Mouse (Mus musculus): ENCODE data around the gene Myom1.

Gene Myom1

DNA sequence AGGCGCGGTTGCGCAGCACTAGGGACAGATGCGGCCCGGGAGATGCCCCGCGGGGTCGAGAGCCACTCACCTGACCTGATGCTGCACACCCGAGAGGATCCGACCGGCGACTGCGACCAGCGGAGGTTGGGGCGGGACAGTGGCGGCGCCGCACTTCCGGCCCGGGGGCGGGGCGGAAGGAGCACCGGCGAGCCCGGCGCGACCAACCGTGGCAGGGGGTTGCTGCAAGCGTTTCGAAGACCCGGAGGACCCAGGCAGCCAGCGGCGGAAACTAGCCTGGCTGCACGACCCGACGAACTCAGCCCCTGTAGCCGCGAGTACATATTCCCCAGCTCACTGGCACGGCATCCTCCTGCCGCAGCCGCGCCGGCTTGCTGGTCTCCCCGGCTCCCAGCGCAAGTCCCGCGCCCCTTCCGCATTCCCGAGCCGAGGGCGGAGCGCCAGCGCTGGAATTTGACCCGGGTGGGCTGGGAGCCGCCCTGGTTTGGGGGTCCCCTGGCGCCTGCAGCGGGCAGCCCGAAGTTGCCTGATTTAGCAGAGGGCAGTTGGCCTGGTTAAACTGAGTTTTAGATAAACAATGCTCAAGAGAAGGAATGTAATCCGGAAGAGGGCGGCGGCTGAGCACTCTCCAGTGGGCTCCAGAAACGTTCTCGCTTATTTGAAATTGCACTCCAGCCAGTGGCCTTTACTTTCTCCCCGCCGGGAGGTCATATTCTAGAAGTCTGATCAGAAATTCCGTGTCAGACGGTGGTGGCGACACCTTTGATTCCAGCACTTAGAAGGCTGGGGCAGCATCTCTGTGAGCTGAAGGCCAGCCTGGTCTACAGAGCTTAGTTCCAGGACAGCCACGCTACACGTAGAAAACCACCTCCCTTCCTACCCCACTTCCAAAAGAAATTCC, 11.8 kb upstream of the Myom1 start:
- in situ Hi-C loops (cut with MboI, MseI), result no loop called here

GRCm38 (mm10) chr17:70991706-70992625, 10.5 kb upstream of the Myom1 start:
- in situ Hi-C loops (cut with MboI, MseI), result no loop called here

- in situ Hi-C loops (cut with MboI, MseI), result no loop called here
Measured at GRCm38 (mm10) chr17:70992662-70993061, 9.8 kb upstream of the Myom1 start.

GRCm38 (mm10) chr17:70993385-70993807, 9.0 kb upstream of the Myom1 start:
- in situ Hi-C loops (cut with MboI, MseI), result no loop called here

GRCm38 (mm10) chr17:70994671-70995070, 7.8 kb upstream of the Myom1 start:
- in situ Hi-C loops (cut with MboI, MseI), result no loop called here

GRCm38 (mm10) chr17:70995551-70995950, 6.9 kb upstream of the Myom1 start:
- in situ Hi-C loops (cut with MboI, MseI), result no loop called here

GRCm38 (mm10) chr17:70997836-70998235, 4.6 kb upstream of the Myom1 start:
- in situ Hi-C loops (cut with MboI, MseI), result no loop called here

DNA sequence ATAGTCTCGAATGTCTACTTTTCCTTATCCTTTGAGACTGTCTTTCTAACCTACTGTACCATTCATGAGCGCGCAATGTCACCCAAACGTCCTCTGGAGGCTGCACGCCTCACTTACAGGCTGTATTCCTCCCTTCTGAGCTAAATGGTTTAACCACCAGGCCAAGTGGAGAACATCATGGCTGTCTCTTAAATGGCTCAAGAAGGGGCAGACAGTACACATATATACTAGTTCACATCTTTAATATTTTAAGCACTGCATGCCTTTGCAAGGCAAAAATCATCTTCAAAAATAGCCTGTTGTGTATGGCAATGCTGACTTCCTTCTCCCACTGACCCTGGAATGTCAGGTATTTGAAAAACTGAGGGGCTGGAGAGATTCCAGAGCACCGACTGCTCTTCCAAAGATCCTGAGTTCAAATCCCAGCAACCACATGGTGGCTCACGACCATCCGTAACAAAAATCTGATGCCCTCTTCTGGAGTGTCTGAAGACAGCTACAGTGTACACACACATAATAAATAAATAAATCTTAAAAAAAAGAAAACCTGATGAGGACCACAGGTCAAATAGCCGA, 3.9 kb upstream of the Myom1 start:
- in situ Hi-C loops (cut with MboI, MseI), result no loop called here

GRCm38 (mm10) chr17:70999187-70999586, 3.2 kb upstream of the Myom1 start:
- in situ Hi-C loops (cut with MboI, MseI), result no loop called here

DNA sequence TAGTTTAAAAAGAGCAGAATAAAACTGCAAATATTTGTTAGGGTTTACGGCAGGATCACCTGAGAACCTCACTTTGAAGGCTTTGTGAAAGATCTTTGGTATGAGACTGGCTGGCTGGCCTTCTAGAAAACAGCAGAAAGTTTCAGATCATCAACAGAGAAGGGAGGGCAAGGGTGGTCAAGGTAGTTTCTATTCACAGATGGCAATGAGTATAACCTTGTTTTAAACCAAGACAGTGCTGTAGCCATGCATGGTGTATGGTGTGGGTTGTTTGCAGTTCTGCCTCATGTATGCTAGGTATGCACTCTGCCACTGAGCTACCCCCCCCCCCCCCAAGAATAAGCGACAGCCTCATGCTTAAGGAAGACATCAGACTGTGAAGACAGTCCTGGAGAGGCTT, 2.2 kb upstream of the Myom1 start:
- in situ Hi-C loops (cut with MboI, MseI), result loop anchor here in 1 of 2 experiments (10.0 kb wide), 1 partner anchor 205 kb away; no protein-coding TSS in a partner anchor

GRCm38 (mm10) chr17:71001067-71001466, 1.4 kb upstream of the Myom1 start:
- in situ Hi-C loops (cut with MboI, MseI), result loop anchor here in 1 of 2 experiments (10.0 kb wide), 1 partner anchor 204 kb away; no protein-coding TSS in a partner anchor

DNA sequence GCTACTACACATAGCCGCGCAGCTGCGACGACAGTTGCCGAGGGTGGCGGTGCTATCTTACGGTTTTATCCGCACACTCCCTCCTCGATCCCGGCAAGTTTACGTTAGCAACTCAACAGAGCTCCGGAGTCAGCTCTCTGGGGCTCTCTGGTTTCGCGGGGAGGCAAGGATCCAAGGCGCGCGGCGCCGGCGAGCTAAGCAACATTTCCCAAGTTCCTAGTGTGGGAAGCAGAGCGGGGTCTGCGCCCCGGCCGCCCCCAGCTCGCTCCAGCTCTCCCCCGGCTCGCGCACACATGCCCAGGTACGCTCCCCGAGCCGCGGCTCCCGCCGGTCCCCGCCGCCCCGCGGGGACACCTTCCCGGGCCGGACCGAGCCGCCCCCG, 743 bp upstream of the Myom1 start:
- in situ Hi-C loops (cut with MboI, MseI), result loop anchor here in 1 of 2 experiments (10.0 kb wide), 1 partner anchor 203 kb away; no protein-coding TSS in a partner anchor

GRCm38 (mm10) chr17:71002744-71003094, 286 bp downstream of the Myom1 start, which contains the start of gene Myl12a:
Myl12a (minus strand) TSS chr17:71002878.
- in situ Hi-C loops (cut with MboI, MseI), result loop anchor here in 1 of 2 experiments (10.0 kb wide), 1 partner anchor 202 kb away; no protein-coding TSS in a partner anchor

DNA sequence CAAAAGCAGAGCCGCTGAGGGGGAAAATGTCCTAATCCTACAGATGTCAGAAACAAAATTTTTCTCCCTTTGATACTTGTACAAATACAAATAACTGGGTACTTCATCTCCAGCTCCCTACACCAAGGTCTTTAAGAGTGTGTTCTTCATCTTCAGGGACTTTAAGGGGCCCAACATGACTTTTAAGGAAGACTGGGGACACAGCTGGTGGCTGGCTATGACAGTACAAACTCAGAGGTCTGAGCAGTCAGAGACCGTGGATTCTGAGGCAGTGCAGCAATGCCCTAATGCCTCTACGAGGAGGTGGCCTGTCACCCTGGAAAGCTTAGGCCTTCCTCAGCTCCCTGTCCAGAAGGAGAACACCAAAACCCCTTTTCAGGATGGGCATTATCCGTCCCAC, 679 bp downstream of the Myom1 start:
- in situ Hi-C loops (cut with MboI, MseI), result loop anchor here in 1 of 2 experiments (10.0 kb wide), 1 partner anchor 202 kb away; no protein-coding TSS in a partner anchor

- in situ Hi-C loops (cut with MboI, MseI), result loop anchor here in 1 of 2 experiments (10.0 kb wide), 1 partner anchor 201 kb away; no protein-coding TSS in a partner anchor
Measured at GRCm38 (mm10) chr17:71003721-71004120, 1.3 kb downstream of the Myom1 start.

DNA sequence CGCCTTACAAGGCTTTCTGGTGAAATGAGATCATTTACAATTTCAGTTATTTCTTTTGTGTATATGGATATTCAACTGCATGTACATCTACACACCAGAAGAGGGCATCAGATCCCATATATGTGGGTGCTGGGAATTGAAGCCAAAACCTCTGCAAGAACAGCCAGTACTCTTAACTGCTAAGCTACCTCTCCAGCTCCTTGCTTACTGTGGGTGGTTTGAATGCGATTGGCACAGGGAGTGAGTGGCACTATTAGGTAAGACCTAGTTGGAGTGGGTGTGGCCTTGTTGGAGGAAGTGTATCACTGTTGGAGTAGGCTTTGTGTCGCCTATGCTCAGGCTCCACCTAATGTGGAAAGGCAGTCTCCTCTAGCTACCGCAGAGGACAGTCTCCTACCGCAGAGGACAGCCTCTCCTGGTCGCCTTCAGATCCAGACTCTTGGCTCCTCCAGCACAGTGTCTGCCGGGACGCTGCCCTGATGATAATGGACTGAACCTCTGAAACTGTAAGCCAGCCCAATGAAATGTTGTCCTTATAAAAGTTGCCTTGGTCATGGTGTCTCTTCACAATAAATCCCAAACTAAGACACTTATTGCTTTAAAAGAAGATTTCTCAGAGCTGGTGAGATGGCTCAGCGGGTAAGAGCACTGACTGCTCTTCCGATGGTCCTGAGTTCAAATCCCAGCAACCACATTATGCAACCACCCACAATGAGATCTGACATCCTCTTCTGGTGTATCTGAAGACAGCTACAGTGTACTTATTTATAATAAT, 1.9 kb downstream of the Myom1 start:
- in situ Hi-C loops (cut with MboI, MseI), result loop anchor here in 1 of 2 experiments (10.0 kb wide), 1 partner anchor 200 kb away; no protein-coding TSS in a partner anchor

GRCm38 (mm10) chr17:71006976-71007375, 4.5 kb downstream of the Myom1 start:
- in situ Hi-C loops (cut with MboI, MseI), result loop anchor here in 1 of 2 experiments (10.0 kb wide), 1 partner anchor 198 kb away; no protein-coding TSS in a partner anchor

DNA sequence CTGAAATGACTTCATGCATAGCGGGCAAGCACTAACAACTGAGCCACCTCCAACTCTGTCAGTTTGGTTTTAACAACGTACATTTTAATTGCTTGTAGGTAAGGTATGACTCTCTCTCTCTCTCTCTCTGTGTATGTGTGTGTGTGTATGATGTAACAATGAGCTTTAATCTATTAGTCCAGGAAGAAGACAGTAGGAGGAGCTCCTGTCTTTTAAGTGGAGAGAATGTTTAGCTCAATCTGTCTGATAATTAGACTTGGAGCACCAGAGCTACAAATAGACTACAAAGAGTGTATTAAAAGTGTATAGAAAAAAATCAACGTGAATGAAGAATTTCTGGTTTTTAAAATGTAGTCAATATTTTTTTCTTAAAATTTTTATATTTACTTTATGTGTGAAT, 6.2 kb downstream of the Myom1 start:
- in situ Hi-C loops (cut with MboI, MseI), result loop anchor here in 1 of 2 experiments (10.0 kb wide), 1 partner anchor 196 kb away; no protein-coding TSS in a partner anchor

DNA sequence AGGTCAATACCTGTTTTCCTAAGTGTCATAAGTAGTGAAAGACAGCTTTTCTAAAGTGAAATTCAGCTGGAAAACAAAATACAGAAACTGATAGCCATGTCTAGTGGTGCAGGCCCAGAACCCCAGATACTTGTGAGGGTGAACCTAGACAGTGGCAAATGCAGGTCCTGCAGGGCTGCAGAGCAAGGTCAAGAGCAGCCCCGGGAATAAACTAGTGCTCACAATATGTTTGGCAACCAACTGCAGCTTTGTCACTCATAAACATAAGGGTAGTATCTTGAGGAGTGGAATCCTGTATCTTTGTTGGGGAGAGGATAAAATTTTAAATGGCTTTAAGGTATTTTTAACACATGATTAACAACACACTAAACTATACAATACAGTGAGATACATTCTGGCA, 7.3 kb downstream of the Myom1 start:
- in situ Hi-C loops (cut with MboI, MseI), result loop anchor here in 1 of 2 experiments (10.0 kb wide), 1 partner anchor 195 kb away; no protein-coding TSS in a partner anchor

DNA sequence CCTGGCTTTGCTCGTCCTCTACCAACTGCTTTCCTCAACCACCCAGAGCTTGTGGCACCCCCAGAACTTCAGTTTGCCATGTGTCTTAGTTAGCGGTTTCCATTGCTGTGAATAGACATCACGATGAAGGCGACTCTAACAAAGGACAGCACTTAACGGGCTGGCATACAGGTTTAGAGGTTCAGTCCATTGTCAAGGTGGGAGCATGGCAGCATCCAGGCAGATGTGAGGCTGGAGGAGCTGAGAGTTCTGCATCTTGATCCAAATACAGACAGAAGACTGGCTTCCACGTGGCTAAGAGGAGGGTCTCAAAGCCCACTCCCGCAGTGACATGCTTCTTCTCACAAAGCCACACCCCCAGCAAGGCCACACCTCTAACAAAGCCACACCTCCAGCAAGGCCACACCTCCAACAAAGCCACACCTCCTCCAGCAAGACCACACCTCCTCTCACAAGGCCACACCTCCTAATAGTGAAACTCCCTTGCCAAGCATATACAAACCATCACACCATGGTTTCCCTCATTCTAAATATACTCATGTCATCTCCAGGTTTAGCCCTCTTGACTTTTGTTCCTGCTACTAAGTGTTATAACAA, 8.3 kb downstream of the Myom1 start:
- in situ Hi-C loops (cut with MboI, MseI), result no loop called here

Data from T-helper 17 cell (primary cell).